Mouse (Mus musculus) liver, postnatal 0 days (tissue): ENCODE data around the gene 4930579F01Rik.
A peak's percentile ranks its signal among the peaks of the same experiment; 100 is the strongest.

Experiments
- CTCF ChIP-seq: sonication (generic); IDR thresholded peaks from 2 replicates; pipeline ENCODE4 v1.5.1; 2016; ENCODE audit warnings: antibody characterized with exemption, low read depth
- EP300 ChIP-seq: IDR thresholded peaks from 2 replicates; pipeline ENCODE4 v1.6.1; 2016; ENCODE audit warnings: antibody characterized with exemption, low read depth, mild to moderate bottlenecking

GRCm38 (mm10) chr3:138143315-138144059, 50.1 kb downstream of the 4930579F01Rik start, which contains the start of gene Trmt10a:
- TF ChIP-seq EP300 = peak; percentile 50
- peak; percentile 47 for TF ChIP-seq CTCF
